In the genomic region with DNA sequence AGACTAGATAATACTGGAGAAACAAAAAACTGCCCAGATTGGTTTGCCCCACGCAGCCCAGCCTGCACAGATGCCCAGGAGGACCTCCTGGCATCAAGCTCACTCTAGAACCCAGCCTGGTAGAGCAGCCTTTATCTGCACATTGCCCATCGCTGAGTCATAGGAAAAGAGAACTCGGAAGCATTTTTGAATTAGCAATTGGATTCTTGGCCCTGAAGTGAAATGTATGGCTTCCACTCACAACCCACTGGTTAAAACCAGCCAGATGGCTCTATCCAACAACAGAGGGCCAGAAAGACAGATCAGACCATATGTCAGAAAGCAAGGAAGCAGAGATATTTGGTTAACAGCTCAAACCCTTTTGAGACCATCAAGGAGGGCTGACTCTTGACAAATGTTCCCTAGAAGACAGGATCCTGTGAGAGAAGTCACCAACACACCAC, we compare ENCODE assay signal across 14 mouse cellular contexts. TPM values are rescaled to one million over a fixed set of nuclear protein-coding genes. Genes with fewer than 3 reads are reported as not detected.
DNase-seq lines count a peak whose midpoint lies in the region; ATAC-seq lines count a peak whose summit lies in the region.
"Had no signal": no experiment of that assay in that cellular context is flagged by ENCODE, and none has a peak within 500 bp of the region (broad histone marks: within the 10 kb centered on the region; RNA-seq: fewer than 3 reads in every experiment).

No protein-coding gene starts in this region.

- no peak overlapping the region for H3K4me2 ChIP-seq in heart, embryonic 13.5 days
- H3K4me2 ChIP-seq in midbrain, embryonic 11.5 days = no peak overlapping the region
- H3K4me2 ChIP-seq in midbrain, embryonic 14.5 days (ENCODE audit: low read length) = no peak overlapping the region
- H3K4me2 ChIP-seq: liver, embryonic 15.5 days; neural tube, embryonic 12.5 days had no signal

- WGBS in heart, embryonic 13.5 days = 72% methylated on average over 3 of the region's 3 CpGs
- WGBS in midbrain, embryonic 11.5 days = 91% methylated on average over 3 of the region's 3 CpGs
- 89% methylated on average over 3 of the region's 3 CpGs for WGBS in midbrain, embryonic 14.5 days

- no peaks in the 10 kb centered on the region; the same call in 1 of the 2 replicates for H3K9me3 ChIP-seq in heart, embryonic 13.5 days
- no peaks in the 10 kb centered on the region for H3K9me3 ChIP-seq in midbrain, embryonic 11.5 days (ENCODE audit: control insufficient read depth, low read length)
- 0 out of 2 replicates have a peak, but pooled peaks cover 3% of the 10 kb centered on the region for H3K9me3 ChIP-seq in midbrain, embryonic 14.5 days (ENCODE audit: control insufficient read depth, low read length)
- H3K9me3 ChIP-seq: neural tube, embryonic 12.5 days had no signal

- intact Hi-C loops in heart, postnatal 10 days (cut with DNase I) = no loop called here

- peaks cover 63% of the 10 kb centered on the region for H3K4me1 ChIP-seq in heart, embryonic 13.5 days
- peaks cover 16% of the 10 kb centered on the region for H3K4me1 ChIP-seq in midbrain, embryonic 11.5 days (ENCODE audit: control insufficient read depth, insufficient read depth, low read length)
- H3K4me1 ChIP-seq in midbrain, embryonic 14.5 days (ENCODE audit: control insufficient read depth, insufficient read depth, low read length) = peaks cover 14% of the 10 kb centered on the region

- H3K27me3 ChIP-seq in heart, embryonic 13.5 days (replicated peaks) = no peaks in the 10 kb centered on the region
- no peaks in the 10 kb centered on the region; the same call in 1 of the 2 replicates for H3K27me3 ChIP-seq in midbrain, embryonic 11.5 days (ENCODE audit: control insufficient read depth, insufficient read depth, low read length)
- H3K27me3 ChIP-seq in midbrain, embryonic 14.5 days (ENCODE audit: control insufficient read depth, insufficient read depth, low read length) = no peaks in the 10 kb centered on the region

- no peak for DNase-seq in heart, postnatal 10 days
- peak; percentile 76 for DNase-seq in midbrain, embryonic 11.5 days (ENCODE audit: low spot score, missing footprints)
- DNase-seq in midbrain, embryonic 14.5 days = no peak
- peak; percentile 82 to 83 for DNase-seq in cerebellum, postnatal 25 days
- DNase-seq in right cerebral cortex, postnatal 25 days = peak; percentile 50
- DNase-seq in liver = no peak
- DNase-seq: heart, postnatal 4 days; spleen, adult 18-20 months; thymus, postnatal 36 days had no signal

- no peak overlapping the region for H3K9ac ChIP-seq in heart, embryonic 13.5 days
- H3K9ac ChIP-seq in midbrain, embryonic 11.5 days (ENCODE audit: low read length) = no peak overlapping the region
- no peak overlapping the region for H3K9ac ChIP-seq in midbrain, embryonic 14.5 days (replicated peaks; ENCODE audit: low read length)
- H3K9ac ChIP-seq: liver, embryonic 15.5 days; neural tube, embryonic 12.5 days had no signal

- no peaks in the 10 kb centered on the region for H3K36me3 ChIP-seq in heart, embryonic 13.5 days
- no peaks in the 10 kb centered on the region for H3K36me3 ChIP-seq in midbrain, embryonic 11.5 days (ENCODE audit: control insufficient read depth, insufficient read depth, low read length)
- no peaks in the 10 kb centered on the region for H3K36me3 ChIP-seq in midbrain, embryonic 14.5 days (ENCODE audit: control insufficient read depth, insufficient read depth, low read length)
- H3K36me3 ChIP-seq: liver, embryonic 15.5 days; neural tube, embryonic 12.5 days had no signal

- H3K4me3 ChIP-seq in heart, embryonic 13.5 days = no peak overlapping the region
- no peak overlapping the region for H3K4me3 ChIP-seq in midbrain, embryonic 11.5 days (ENCODE audit: low read depth, low read length)
- H3K4me3 ChIP-seq in midbrain, embryonic 14.5 days (replicated peaks; ENCODE audit: low read depth, low read length) = no peak overlapping the region
- H3K4me3 ChIP-seq: liver, embryonic 15.5 days; neural tube, embryonic 12.5 days had no signal

- ATAC-seq in heart, embryonic 13.5 days (ENCODE audit: extremely low read depth, insufficient number of reproducible peaks, low FRiP score, low TSS enrichment) = no peak
- no peak for ATAC-seq in midbrain, embryonic 11.5 days (ENCODE audit: low FRiP score)
- no peak for ATAC-seq in midbrain, embryonic 14.5 days (ENCODE audit: low FRiP score, low TSS enrichment)
- no peak for ATAC-seq in megakaryocyte progenitor cell, adult 5-6 weeks (replicated peaks; ENCODE audit: poor library complexity)
- ATAC-seq: activated CD4-positive, CD25-positive, alpha-beta regulatory T cell, adult 4 months had no signal

- H3K27ac ChIP-seq in heart, embryonic 13.5 days (replicated peaks) = 0 out of 2 replicates have a peak overlapping the region, but pooled peaks have one; percentile 20
- no peak overlapping the region for H3K27ac ChIP-seq in midbrain, embryonic 11.5 days (ENCODE audit: low read depth, low read length)
- no peak overlapping the region for H3K27ac ChIP-seq in midbrain, embryonic 14.5 days (replicated peaks; ENCODE audit: low read depth, low read length)
- H3K27ac ChIP-seq: liver, embryonic 15.5 days; neural tube, embryonic 12.5 days had no signal

RNA-seq across cellular contexts. Expression of a gene that starts 25.5 kb away (rescaled TPM):
- polyA plus RNA-seq in heart, embryonic 13.5 days (2015; fragmentation: Nextera tagmentation; extraction: Ambion mirVana) = 37.1 and 39.6 TPM in 2 replicates
- total RNA-seq in heart, postnatal 10 days (2021) = 100 to 1,000 TPM; 131 to 149 TPM
- 40.6 and 42.8 TPM in 2 replicates for polyA plus RNA-seq in midbrain, embryonic 11.5 days (2014; fragmentation: Nextera tagmentation; extraction: Ambion mirVana)
- polyA plus RNA-seq in midbrain, embryonic 14.5 days (2014; fragmentation: Nextera tagmentation; extraction: Ambion mirVana) = 19.1 and 26.2 TPM in 2 replicates
- 40.3 and 42.1 TPM in 2 replicates for total RNA-seq in megakaryocyte progenitor cell, adult 5-6 weeks (2015)
- 16.1 and 20.9 TPM in 2 replicates for total RNA-seq in megakaryocyte progenitor cell, adult 5-6 weeks (2017)

RNA-seq across cellular contexts. Expression of a gene that starts 47.5 kb away (rescaled TPM):
- polyA plus RNA-seq in heart, embryonic 13.5 days (2015; fragmentation: Nextera tagmentation; extraction: Ambion mirVana) = 0.17 and 0.21 TPM in 2 replicates
- total RNA-seq in heart, postnatal 10 days (2021) = under 1 TPM; 0.14 to 0.17 TPM
- polyA plus RNA-seq in midbrain, embryonic 11.5 days (2014; fragmentation: Nextera tagmentation; extraction: Ambion mirVana) = 1.1 and 1.6 TPM in 2 replicates
- 1.9 and 2.1 TPM in 2 replicates for polyA plus RNA-seq in midbrain, embryonic 14.5 days (2014; fragmentation: Nextera tagmentation; extraction: Ambion mirVana)
- not detected in 2 replicates for total RNA-seq in megakaryocyte progenitor cell, adult 5-6 weeks (2015)
- 0.03 TPM in 1 of 2 replicates, not detected in the other for total RNA-seq in megakaryocyte progenitor cell, adult 5-6 weeks (2017)
- polyA plus RNA-seq: activated CD4-positive, CD25-positive, alpha-beta regulatory T cell, adult 4 months had no signal

RNA-seq across cellular contexts. Expression of a gene that starts 51.9 kb away (rescaled TPM):
- 6.4 and 8.6 TPM in 2 replicates for polyA plus RNA-seq in heart, embryonic 13.5 days (2015; fragmentation: Nextera tagmentation; extraction: Ambion mirVana)
- total RNA-seq in heart, postnatal 10 days (2021) = 1 to 10 TPM; 2.4 to 4.0 TPM
- 15.9 and 17.8 TPM in 2 replicates for polyA plus RNA-seq in midbrain, embryonic 11.5 days (2014; fragmentation: Nextera tagmentation; extraction: Ambion mirVana)
- polyA plus RNA-seq in midbrain, embryonic 14.5 days (2014; fragmentation: Nextera tagmentation; extraction: Ambion mirVana) = 13.6 and 14.1 TPM in 2 replicates
- 25.1 and 30.4 TPM in 2 replicates for total RNA-seq in megakaryocyte progenitor cell, adult 5-6 weeks (2015)
- 10.3 and 11.1 TPM in 2 replicates for total RNA-seq in megakaryocyte progenitor cell, adult 5-6 weeks (2017)

Comparison
In these comparisons a context has a peak if more than half of its experiments do, and no peak if none do; other contexts are left out.
1. DNase-seq: peak in midbrain, embryonic 11.5 days (single experiment), cerebellum, postnatal 25 days (2 of 2) and right cerebral cortex, postnatal 25 days (single experiment); none in heart, postnatal 10 days (0 of 2), midbrain, embryonic 14.5 days (single experiment) and liver (single experiment).